Mouse (Mus musculus) CH12.LX (cell line): ENCODE measurements around the gene Slc24a2. TPM values are rescaled to one million over a fixed set of nuclear protein-coding genes. Genes with fewer than 3 reads are reported as not detected.

ENCODE experiments used
- DNase-seq: peaks from one replicate; pipeline ENCODE4 v3.0.0-alpha.2; 2013; ENCODE audit errors: extremely low read depth
- H3K27ac ChIP-seq: 2 replicates; pipeline ENCODE4 v1.5.1; 2012; ENCODE audit warnings: low read depth, mild to moderate bottlenecking, control low read depth, moderate library complexity; ENCODE audit not compliant: insufficient read depth
- H3K27me3 ChIP-seq: replicated peaks from 2 replicates; pipeline ENCODE3; 2012; ENCODE audit warnings: inconsistent platforms
- H3K36me3 ChIP-seq, 2 experiments: replicated peaks in 1 of 2; 2 replicates each; pipeline versions ENCODE3 to v1.6.1; 2012; ENCODE audit warnings: inconsistent platforms in 1 of 2, low read length in 1 of 2, mild to moderate bottlenecking in 1 of 2, mixed read lengths in 1 of 2, moderate library complexity in 1 of 2; ENCODE audit not compliant: control insufficient read depth in 1 of 2, insufficient read depth in 1 of 2
- H3K4me1 ChIP-seq, 2 experiments: 2 replicates each; pipeline ENCODE4 v1.6.1; 2012; ENCODE audit warnings: inconsistent platforms in 1 of 2, moderate library complexity in 1 of 2; ENCODE audit not compliant: insufficient read depth in 2 of 2, control insufficient read depth in 1 of 2
- H3K4me2 ChIP-seq: 2 replicates; pipeline ENCODE4 v1.6.1; 2012; ENCODE audit warnings: low read depth, mild to moderate bottlenecking, control low read depth; ENCODE audit not compliant: poor library complexity, insufficient read depth, severe bottlenecking
- H3K4me3 ChIP-seq, 3 experiments: fragments of 150-350 bp in 1 of 3; sonication (generic) in 1 of 3; replicated peaks in 1 of 3; 2 replicates each; pipeline versions ENCODE3 to v1.5.1; 2011 to 2012; ENCODE audit warnings: low read depth in 2 of 3, low read length in 2 of 3, mild to moderate bottlenecking in 2 of 3, moderate library complexity in 2 of 3, control low read depth in 1 of 3, improper control_type of control experiment in 1 of 3, inconsistent platforms in 1 of 3, mixed read lengths in 1 of 3; ENCODE audit not compliant: poor library complexity in 1 of 3
- H3K79me2 ChIP-seq: replicated peaks from 2 replicates; pipeline ENCODE4 v1.6.1; 2012; ENCODE audit warnings: mild to moderate bottlenecking, moderate library complexity; ENCODE audit not compliant: control insufficient read depth, poor library complexity, insufficient read depth, severe bottlenecking; ENCODE audit errors: extremely low read depth
- H3K9ac ChIP-seq: 2 replicates; pipeline ENCODE4 v1.6.1; 2012; ENCODE audit warnings: low read depth, mild to moderate bottlenecking, control low read depth, moderate library complexity; ENCODE audit not compliant: insufficient read depth
- H3K9me3 ChIP-seq: replicated peaks from 2 replicates; pipeline ENCODE3; 2012; ENCODE audit warnings: low read length, inconsistent platforms, mixed read lengths
- BHLHE40 ChIP-seq: IDR thresholded peaks from 2 replicates; pipeline ENCODE4 v1.6.1; 2011; ENCODE audit warnings: mild to moderate bottlenecking, low read depth, low read length, improper control_type of control experiment
- E2F4 ChIP-seq: IDR thresholded peaks from 2 replicates; pipeline ENCODE4 v1.6.1; 2011; ENCODE audit warnings: low read depth, low read length, improper control_type of control experiment; ENCODE audit not compliant: insufficient replicate concordance
- ELF1 ChIP-seq: IDR thresholded peaks from 2 replicates; pipeline ENCODE4 v1.6.1; 2014; ENCODE audit warnings: low read depth, mild to moderate bottlenecking, inconsistent platforms, low read length, improper control_type of control experiment
- GABPA ChIP-seq: IDR thresholded peaks from 2 replicates; pipeline ENCODE4 v1.6.1; 2012; ENCODE audit warnings: low read depth, low read length, improper control_type of control experiment, inconsistent platforms; ENCODE audit not compliant: insufficient replicate concordance
- HCFC1 ChIP-seq: IDR thresholded peaks from 2 replicates; pipeline ENCODE4 v1.6.1; 2012; ENCODE audit warnings: low read depth, mild to moderate bottlenecking, inconsistent platforms, low read length, improper control_type of control experiment
- KAT2A ChIP-seq: IDR thresholded peaks from 2 replicates; pipeline ENCODE4 v1.6.1; 2012; ENCODE audit warnings: low read length, improper control_type of control experiment, inconsistent platforms; ENCODE audit not compliant: insufficient replicate concordance
- MAFK ChIP-seq: IDR thresholded peaks from 2 replicates; pipeline ENCODE4 v1.6.1; 2011; ENCODE audit warnings: low read length, improper control_type of control experiment; ENCODE audit not compliant: insufficient replicate concordance
- MAZ ChIP-seq: IDR thresholded peaks from 2 replicates; pipeline ENCODE4 v1.6.1; 2012; ENCODE audit warnings: low read depth, mild to moderate bottlenecking, inconsistent platforms, low read length, improper control_type of control experiment, moderate library complexity
- MXI1 ChIP-seq: IDR thresholded peaks from 2 replicates; pipeline ENCODE4 v1.6.1; 2011; ENCODE audit warnings: mild to moderate bottlenecking, low read depth, low read length, improper control_type of control experiment
- NRF1 ChIP-seq: IDR thresholded peaks from 2 replicates; pipeline ENCODE4 v1.6.1; 2014; ENCODE audit warnings: low read depth, mild to moderate bottlenecking, inconsistent platforms, low read length, improper control_type of control experiment, moderate library complexity
- PAX5 ChIP-seq: IDR thresholded peaks from 2 replicates; pipeline ENCODE4 v1.6.1; 2012; ENCODE audit warnings: low read length, inconsistent platforms, mixed read lengths
- POLR2A ChIP-seq: IDR thresholded peaks from 2 replicates; pipeline ENCODE4 v1.6.1; 2011; ENCODE audit warnings: low read depth, mild to moderate bottlenecking, improper control_type of control experiment, low read length
- SIN3A ChIP-seq: IDR thresholded peaks from 2 replicates; pipeline ENCODE4 v1.6.1; 2012; ENCODE audit warnings: low read length, improper control_type of control experiment, inconsistent platforms
- TBP ChIP-seq: conservative IDR thresholded peaks from 2 replicates; pipeline ENCODE4 v1.6.1; 2011; ENCODE audit warnings: low read depth, low read length, improper control_type of control experiment
- TCF12 ChIP-seq: IDR thresholded peaks from 2 replicates; pipeline ENCODE4 v1.6.1; 2014; ENCODE audit warnings: low read depth, mild to moderate bottlenecking, inconsistent platforms, low read length, improper control_type of control experiment
- UBTF ChIP-seq: IDR thresholded peaks from 2 replicates; pipeline ENCODE4 v1.6.1; 2012; ENCODE audit warnings: low read depth, mild to moderate bottlenecking, inconsistent platforms, low read length, improper control_type of control experiment, moderate library complexity
- USF1 ChIP-seq: IDR thresholded peaks from 2 replicates; pipeline ENCODE4 v1.6.1; 2014; ENCODE audit warnings: low read depth, mild to moderate bottlenecking, inconsistent platforms, low read length, improper control_type of control experiment
- ZMIZ1 ChIP-seq: IDR thresholded peaks from 2 replicates; pipeline ENCODE4 v1.6.1; 2012; ENCODE audit warnings: low read depth, mild to moderate bottlenecking, inconsistent platforms, low read length, improper control_type of control experiment
- ZNF384 ChIP-seq: IDR thresholded peaks from 2 replicates; pipeline ENCODE4 v1.6.1; 2012; ENCODE audit warnings: low read depth, low read length, improper control_type of control experiment, inconsistent platforms
- dilution Hi-C: fragments of 300-500 bp; cut with MboI; formaldehyde crosslinking; loops from 2 replicates; pipeline ENCODE4 v1.14.3; 2020; ENCODE audit warnings: low sequenced_read_pairs; ENCODE audit not compliant: extremely low pct_unique_long_range_greater_than_20kb, extremely low pct_ligation_motif_present
- in situ Hi-C: fragments of 300-500 bp; cut with MboI; formaldehyde crosslinking; loops from 3 replicates; pipeline ENCODE4 v1.14.3; 2019; ENCODE audit warnings: low sequenced_read_pairs, low pct_ligation_motif_present, low pct_unique_long_range_greater_than_20kb, mixed read lengths
- polyA plus RNA-seq: library from polyadenylated mRNA; unstranded; fragments of >175 nt; gene quantifications from 2 replicates; pipeline ENCODE4 v1.2.1, GENCODE M21; 2012; ENCODE audit warnings: low read depth; ENCODE audit not compliant: insufficient read length
- total RNA-seq, 2 experiments: library from RNA; depleted of rRNA; stranded (reverse); fragments of 300-350 nt in 1 of 2; fragments of >200 nt in 1 of 2; gene quantifications; 2 replicates each; pipeline ENCODE4 v1.2.3; 2012 to 2014

The Slc24a2 gene
- total and polyA plus RNA-seq, 3 experiments: not detected

DNA sequence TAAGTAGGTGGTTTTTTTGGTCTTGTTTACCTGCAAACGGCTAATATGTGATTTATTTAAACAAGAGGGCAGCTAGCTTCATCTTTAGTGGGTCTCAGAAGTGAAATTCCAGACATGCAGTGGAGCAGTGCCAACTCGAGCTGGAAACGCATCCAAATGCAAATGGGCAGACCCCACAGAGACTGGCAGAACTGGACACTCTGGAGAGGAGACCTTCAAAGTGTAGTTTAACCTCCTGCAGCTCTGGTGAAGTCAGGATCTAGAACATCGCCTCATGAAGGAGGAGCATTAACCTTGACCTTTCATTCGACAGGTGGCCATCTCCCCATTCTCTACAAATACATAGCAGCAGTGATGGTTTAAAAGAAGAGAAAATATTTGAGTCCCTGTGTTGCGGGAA is 287.6 kb downstream of the Slc24a2 start:
- H3K9ac ChIP-seq: no peak overlapping the region
- TF ChIP-seq TBP (no peak), ELF1 (no peak), MXI1 (no peak), BHLHE40 (no peak), SIN3A (no peak), HCFC1 (no peak), GABPA (no peak), PAX5 (no peak), ZNF384 (no peak), TCF12 (no peak), POLR2A (no peak), UBTF (no peak), KAT2A (no peak), USF1 (no peak), MAFK (no peak), NRF1 (no peak), E2F4 (no peak), ZMIZ1 (no peak)
- TF ChIP-seq, all 38 proteins: peak for 0
- Histone ChIP-seq H3K27ac (no peak overlapping the region), H3K4me3 (no peak overlapping the region), H3K9me3 (no peaks in the 10 kb centered on the region), H3K79me2 (no peaks in the 10 kb centered on the region), H3K36me3 (no peaks in the 10 kb centered on the region), H3K4me1 (no peaks in the 10 kb centered on the region), H3K4me2 (no peak overlapping the region), H3K27me3 (no peaks in the 10 kb centered on the region)
- dilution Hi-C loops: no loop called here
- in situ Hi-C loops: no loop called here
- no peak for DNase-seq

DNA sequence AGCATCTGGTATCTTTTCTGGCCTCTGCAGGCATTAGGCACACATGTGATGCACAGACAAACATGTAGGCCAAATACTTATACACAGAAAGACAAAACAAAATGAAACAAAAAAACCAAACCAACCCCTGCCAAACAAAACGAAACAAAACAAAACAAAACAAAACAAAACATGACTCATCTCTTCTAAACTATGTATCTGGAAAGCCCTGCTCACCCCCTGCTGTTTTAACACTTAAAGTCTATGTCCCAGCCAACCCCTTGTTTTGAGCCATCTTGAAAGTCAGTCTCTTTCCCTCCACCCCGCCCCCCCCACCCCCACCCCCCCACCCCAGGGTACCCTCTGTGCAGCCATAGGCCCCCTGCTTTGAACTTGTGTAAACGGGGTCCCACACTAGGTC is 293.6 kb downstream of the Slc24a2 start:
- dilution Hi-C loops: no loop called here
- no peaks in the 10 kb centered on the region for H3K4me1 ChIP-seq
- no peaks in the 10 kb centered on the region for H3K27me3 ChIP-seq
- no peak overlapping the region for H3K9ac ChIP-seq
- H3K4me2 ChIP-seq: no peak overlapping the region; the same call in 1 of the 2 replicates
- H3K9me3 ChIP-seq: no peaks in the 10 kb centered on the region
- no peak overlapping the region for H3K27ac ChIP-seq
- H3K79me2 ChIP-seq: no peaks in the 10 kb centered on the region
- no peaks in the 10 kb centered on the region for H3K36me3 ChIP-seq
- in situ Hi-C loops: no loop called here
- H3K4me3 ChIP-seq: no peak overlapping the region
- no peak for DNase-seq
- TF ChIP-seq HCFC1 (no peak), MAZ (no peak)
- TF ChIP-seq, all 38 proteins: peak for 0
